Mouse (Mus musculus) lung, adult 2 months (tissue): Measurements from ENCODE around the gene Grik1.

ENCODE experiments used
- CTCF ChIP-seq: fragments of 200-500 bp; IDR thresholded peaks from 2 replicates; pipeline ENCODE4 v1.5.1; 2011; ENCODE audit warnings: mild to moderate bottlenecking, low read length, control low read depth; ENCODE audit not compliant: insufficient read depth
- POLR2A ChIP-seq: fragments of 200-500 bp; IDR thresholded peaks from 2 replicates; pipeline ENCODE4 v1.6.1; 2011; ENCODE audit warnings: low read depth, mild to moderate bottlenecking, control low read depth, low read length, borderline replicate concordance; ENCODE audit errors: extremely low read depth

GRCm38 (mm10) chr16:88060936-88061335, 229.1 kb downstream of the Grik1 start:
- TF ChIP-seq CTCF: no peak
- no peak for TF ChIP-seq POLR2A
